Mouse (Mus musculus) forebrain, embryonic 15.5 days (tissue): Measurements from ENCODE around the gene Gale. TPM values are rescaled to one million over a fixed set of nuclear protein-coding genes. Genes with fewer than 3 reads are reported as not detected.

Experiments used
- ATAC-seq: fragments of 200-750 bp; cut with Nextera tagmentation; replicated peaks from 2 replicates; pipeline ENCODE4 v1.8.0; 2017; ENCODE audit warnings: mild to moderate bottlenecking, moderate TSS enrichment, moderate library complexity
- H3K27ac ChIP-seq: fragments of 300-500 bp; sonication (generic); replicated peaks from 2 replicates; pipeline ENCODE4 v1.5.1; 2015; ENCODE audit warnings: mild to moderate bottlenecking, inconsistent platforms
- H3K27me3 ChIP-seq: fragments of 300-500 bp; sonication (generic); 2 replicates; pipeline ENCODE4 v1.6.1; 2015; ENCODE audit warnings: inconsistent platforms
- H3K36me3 ChIP-seq: fragments of 300-500 bp; sonication (generic); 2 replicates; pipeline ENCODE4 v1.6.1; 2015; ENCODE audit warnings: mild to moderate bottlenecking, inconsistent platforms
- H3K4me1 ChIP-seq: fragments of 300-500 bp; sonication (generic); 2 replicates; pipeline ENCODE4 v1.6.1; 2015; ENCODE audit warnings: inconsistent platforms
- H3K4me2 ChIP-seq: fragments of 300-500 bp; sonication (generic); replicated peaks from 2 replicates; pipeline ENCODE4 v1.6.1; 2015; ENCODE audit warnings: mild to moderate bottlenecking, inconsistent platforms
- H3K4me3 ChIP-seq: fragments of 300-500 bp; sonication (generic); 2 replicates; pipeline ENCODE4 v1.5.1; 2015; ENCODE audit warnings: mild to moderate bottlenecking, inconsistent platforms
- H3K9ac ChIP-seq: fragments of 300-500 bp; sonication (generic); replicated peaks from 2 replicates; pipeline ENCODE4 v1.6.1; 2015; ENCODE audit warnings: mild to moderate bottlenecking, inconsistent platforms
- H3K9me3 ChIP-seq: fragments of 300-500 bp; sonication (generic); 2 replicates; pipeline ENCODE4 v1.6.1; 2016; ENCODE audit warnings: inconsistent platforms
- WGBS: fragments of 180-500 bp; shearing (Covaris S2); methylation state at CpG from one replicate; pipeline ENCODE4 v1.1.7; 2015; ENCODE audit warnings: mixed read lengths; 5-methylcytosine and 5-hydroxymethylcytosine counted together
- polyA plus RNA-seq: library from polyadenylated mRNA; unstranded; fragments of >200 nt; fragmentation: Nextera tagmentation; extraction: Ambion mirVana; gene quantifications from 2 replicates; pipeline ENCODE4 v1.2.1, GENCODE M21; 2015

The Gale gene
- 35.2 and 35.6 TPM in 2 replicates for polyA plus RNA-seq

DNA sequence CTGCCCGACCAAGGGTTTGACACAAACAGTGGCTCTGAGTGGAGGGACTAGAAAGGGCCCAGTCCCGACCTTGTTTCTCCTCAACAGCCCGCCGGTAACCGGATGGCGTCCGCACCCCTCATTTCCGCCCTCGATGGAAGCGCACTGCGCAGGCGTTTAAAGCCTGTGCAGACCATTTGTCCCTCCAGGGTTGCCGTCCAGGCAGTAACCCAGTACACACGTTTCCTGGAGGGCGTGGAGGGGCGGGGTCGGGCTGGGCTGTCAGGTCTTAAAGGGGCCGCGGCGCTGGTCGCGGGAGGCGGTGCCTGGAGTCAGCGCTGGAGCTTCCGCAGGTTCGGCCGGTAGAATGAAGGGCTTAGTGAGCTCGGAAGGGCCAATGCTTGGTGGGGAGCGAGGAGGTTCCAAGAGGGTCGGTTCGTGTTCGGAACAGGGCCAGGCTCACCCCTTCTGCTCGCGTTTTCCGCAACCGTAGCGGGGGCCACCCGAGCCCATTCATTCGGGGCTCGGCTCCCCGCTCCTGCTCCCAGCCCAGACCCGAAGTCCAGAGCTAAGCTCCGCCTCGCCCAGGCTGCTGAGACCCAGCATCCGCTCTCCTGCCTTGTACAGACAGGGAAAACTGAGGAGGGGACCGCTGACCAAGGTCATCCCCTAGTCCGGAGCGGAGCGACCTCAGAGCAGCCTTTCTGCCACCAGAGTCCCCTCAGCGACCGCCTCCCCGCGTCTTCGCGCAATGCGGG is at the start of gene Gale:
Gene Gale (plus strand): TSS at position 271 of the 737 bp plus-strand sequence.
- peak within 1 kb of the TSS; percentile 73 for H3K9ac ChIP-seq
- peak within 1 kb of the TSS; percentile 63 for H3K4me3 ChIP-seq
- peak; percentile 93 for ATAC-seq
- peaks cover 41% of the 10 kb centered on the region for H3K36me3 ChIP-seq
- under 1% methylated on average over 56 of the region's 56 CpGs for WGBS
- H3K27ac ChIP-seq: peak within 1 kb of the TSS; percentile 87
- H3K27me3 ChIP-seq: no peaks in the 10 kb centered on the region
- H3K4me1 ChIP-seq: peaks cover 17% of the 10 kb centered on the region
- H3K9me3 ChIP-seq: no peaks in the 10 kb centered on the region
- peak within 1 kb of the TSS; percentile 94 for H3K4me2 ChIP-seq

DNA sequence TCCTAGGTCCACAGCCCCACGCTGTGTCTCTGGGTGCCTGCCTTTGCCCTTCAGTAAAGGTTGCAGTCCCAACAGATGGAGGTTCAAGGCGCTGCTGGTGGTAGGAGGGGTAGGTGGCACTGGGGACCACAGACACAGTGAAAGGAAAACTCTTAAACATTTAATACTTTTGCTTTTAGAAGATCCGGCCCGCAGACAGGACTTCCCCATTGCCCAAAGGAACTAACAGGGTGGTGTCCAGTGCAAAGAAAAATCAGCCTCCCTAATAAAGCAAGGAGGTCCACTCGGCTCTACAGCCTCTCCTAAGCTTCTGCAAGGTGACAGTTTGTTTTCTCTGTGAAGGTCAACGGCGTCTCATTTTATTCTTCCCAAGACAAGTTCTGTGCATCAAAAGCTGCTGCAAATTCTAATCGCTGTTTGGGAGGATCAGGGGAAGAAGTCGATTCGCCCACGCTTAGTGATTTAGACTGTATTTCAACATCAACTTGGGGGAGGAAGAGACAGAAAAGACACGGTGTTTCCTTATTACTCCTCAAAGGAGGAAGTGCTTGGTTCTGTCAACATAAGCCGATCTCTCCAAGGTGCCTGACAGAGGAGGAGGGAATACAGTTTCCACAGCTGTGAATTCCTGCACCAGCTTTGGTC is 44.8 kb upstream of the Gale start:
- H3K9ac ChIP-seq: no peak overlapping the region
- H3K36me3 ChIP-seq: peaks cover 5% of the 10 kb centered on the region; the same call in 1 of the 2 replicates
- ATAC-seq: no peak
- no peak overlapping the region for H3K27ac ChIP-seq
- H3K4me1 ChIP-seq: peaks cover 10% of the 10 kb centered on the region
- WGBS: 94% methylated on average over 13 of the region's 13 CpGs
- H3K27me3 ChIP-seq: no peaks in the 10 kb centered on the region
- H3K9me3 ChIP-seq: no peaks in the 10 kb centered on the region
- H3K4me3 ChIP-seq: no peak overlapping the region
- H3K4me2 ChIP-seq: no peak overlapping the region

DNA sequence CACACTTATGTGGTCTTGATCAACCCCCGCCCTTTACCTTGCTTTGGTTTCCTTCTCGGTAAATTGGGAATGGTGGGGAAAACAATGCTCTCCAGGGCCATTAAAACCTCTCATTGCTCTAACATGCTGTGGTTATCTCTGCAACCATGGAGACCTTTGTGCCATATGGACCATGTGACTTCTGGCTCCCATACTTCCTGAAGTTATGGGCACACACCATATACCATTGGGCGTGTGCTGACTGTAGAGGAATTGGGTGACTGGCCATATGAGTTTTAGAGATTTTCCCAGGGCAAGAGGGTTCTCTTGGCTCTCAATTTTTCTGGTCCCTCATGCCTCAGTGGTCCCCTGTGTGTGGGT is 44.3 kb upstream of the Gale start:
- Histone ChIP-seq H3K27me3 (no peaks in the 10 kb centered on the region), H3K27ac (no peak overlapping the region), H3K9me3 (no peaks in the 10 kb centered on the region), H3K4me2 (no peak overlapping the region), H3K9ac (no peak overlapping the region), H3K4me3 (no peak overlapping the region), H3K4me1 (peaks cover 10% of the 10 kb centered on the region), H3K36me3 (peaks cover 5% of the 10 kb centered on the region; the same call in 1 of the 2 replicates)
- 92% methylated on average over 3 of the region's 3 CpGs for WGBS
- ATAC-seq: no peak

DNA sequence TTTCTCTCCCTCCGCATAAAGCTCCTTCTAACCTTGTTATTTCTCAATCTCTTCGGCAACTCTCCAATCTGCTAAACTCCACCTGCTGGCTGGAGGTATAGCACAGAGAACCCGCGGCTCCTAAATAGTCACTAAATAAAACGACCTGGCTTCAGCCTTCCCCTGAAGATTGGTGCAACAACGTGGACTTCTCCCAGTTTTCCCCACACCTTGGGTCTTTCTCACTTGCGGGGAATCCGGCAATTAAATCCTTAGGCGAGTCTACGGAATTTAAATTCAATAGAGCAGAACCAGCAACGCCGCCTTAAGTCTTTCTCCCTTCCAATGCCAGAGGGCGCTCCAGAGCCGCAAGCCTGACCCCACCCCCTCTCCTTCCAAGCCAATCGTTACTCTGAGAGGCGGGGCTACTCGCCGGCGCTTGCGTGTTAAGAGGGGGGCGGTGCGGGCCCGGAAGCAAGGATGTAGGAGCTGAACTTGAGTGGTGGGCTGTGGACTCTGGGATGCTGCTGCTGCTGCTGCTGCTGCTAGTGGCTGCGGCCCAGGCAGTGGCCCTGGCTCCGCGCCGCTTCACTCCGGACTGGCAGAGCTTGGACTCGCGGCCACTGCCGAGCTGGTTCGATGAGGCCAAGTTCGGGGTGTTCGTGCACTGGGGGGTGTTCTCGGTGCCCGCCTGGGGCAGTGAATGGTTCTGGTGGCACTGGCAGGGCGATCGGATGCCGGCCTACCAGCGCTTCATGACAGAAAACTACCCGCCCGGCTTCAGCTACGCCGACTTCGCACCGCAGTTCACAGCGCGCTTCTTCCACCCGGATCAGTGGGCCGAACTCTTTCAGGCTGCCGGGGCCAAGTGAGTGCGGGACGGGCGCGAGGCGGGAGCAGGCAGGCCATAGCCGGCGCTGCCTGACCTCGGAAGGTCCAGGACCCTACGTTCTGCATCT is 43.0 kb upstream of the Gale start, which contains the start of gene Fuca1:
Gene Fuca1 (plus strand): TSS at position 432 of the 938 bp plus-strand sequence.
- no peaks in the 10 kb centered on the region for H3K27me3 ChIP-seq

DNA sequence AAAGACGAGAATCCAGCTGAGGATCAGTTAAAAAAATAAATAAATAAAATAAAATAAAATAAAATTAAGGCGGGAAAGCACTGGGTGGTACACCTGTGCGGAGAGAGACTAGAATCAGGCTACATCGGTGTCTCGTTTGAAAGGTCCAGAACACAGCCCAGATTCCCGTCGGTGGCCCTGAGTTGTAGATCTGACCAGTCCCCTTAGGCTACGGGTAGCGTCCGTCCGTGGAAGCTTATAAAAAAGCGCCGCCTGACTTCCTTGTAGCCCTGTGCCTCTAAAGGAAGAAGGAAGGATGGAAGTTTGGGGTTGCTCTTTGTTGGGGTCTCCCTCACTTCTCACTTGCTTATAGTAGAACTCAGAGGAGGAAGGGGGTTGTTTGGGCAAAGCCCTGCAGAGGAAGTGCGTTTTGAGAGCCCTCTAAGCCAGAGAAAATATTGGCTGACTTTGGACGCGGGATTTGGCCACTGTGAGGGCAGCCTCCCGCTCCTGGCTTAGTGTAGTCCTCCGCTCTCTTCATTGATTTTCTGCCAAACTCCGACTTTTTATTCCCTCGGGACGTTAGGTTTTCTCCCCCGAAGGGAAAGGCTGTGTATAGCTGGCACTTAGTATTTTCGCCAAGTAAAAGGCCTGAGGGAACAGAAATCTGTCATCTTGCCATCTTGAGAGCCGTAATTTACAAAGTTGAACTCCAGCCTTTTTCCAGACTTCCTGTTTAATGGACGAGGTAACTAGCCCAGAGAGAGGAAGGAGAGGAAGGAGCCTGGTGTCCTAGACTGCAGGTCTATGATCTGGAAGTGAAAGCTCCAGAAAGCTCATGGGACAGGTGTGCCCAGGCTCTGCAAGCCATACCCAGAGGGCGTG is 42.0 kb upstream of the Gale start:
- peak overlapping the region; percentile 86 for H3K27ac ChIP-seq
- H3K36me3 ChIP-seq: peaks cover 11% of the 10 kb centered on the region; the same call in 1 of the 2 replicates
- ATAC-seq: no peak
- 6% methylated on average over 26 of the region's 26 CpGs for WGBS
- H3K9ac ChIP-seq: peak overlapping the region; percentile 85
- peak overlapping the region; percentile 91 for H3K4me3 ChIP-seq
- peaks cover 10% of the 10 kb centered on the region for H3K4me1 ChIP-seq
- no peaks in the 10 kb centered on the region for H3K9me3 ChIP-seq
- no peaks in the 10 kb centered on the region for H3K27me3 ChIP-seq
- peak overlapping the region; percentile 90 for H3K4me2 ChIP-seq

More for the DNA sequence above, 43.0 kb upstream of the Gale start, which contains the start of gene Fuca1:
- Histone ChIP-seq H3K4me3 (peak within 1 kb of the TSS; percentile 91), H3K4me2 (peak within 1 kb of the TSS; percentile 90), H3K36me3 (peaks cover 6% of the 10 kb centered on the region; the same call in 1 of the 2 replicates), H3K27ac (peak within 1 kb of the TSS; percentile 86), H3K9me3 (no peaks in the 10 kb centered on the region), H3K9ac (peak within 1 kb of the TSS; percentile 85), H3K4me1 (peaks cover 10% of the 10 kb centered on the region)
- ATAC-seq: peak; percentile 99
- 2% methylated on average over 60 of the region's 60 CpGs for WGBS

DNA sequence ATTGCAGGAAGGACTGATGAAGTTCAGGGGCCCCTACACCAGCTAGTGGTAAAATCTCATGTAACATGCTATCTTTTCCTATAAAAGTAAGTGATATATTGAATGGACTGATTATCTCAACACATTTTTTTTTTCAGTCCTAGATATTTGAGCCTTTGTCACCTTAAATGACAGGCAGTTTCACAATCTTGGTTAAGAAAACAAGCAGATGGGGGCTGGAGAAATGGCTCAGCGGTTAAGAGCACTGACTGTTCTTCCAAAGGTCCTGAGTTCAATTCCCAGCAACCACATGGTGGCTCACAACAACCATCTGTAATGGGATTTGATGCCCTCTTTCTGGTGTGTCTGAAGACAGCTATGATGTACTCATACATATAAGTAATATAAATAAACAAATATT is 41.3 kb upstream of the Gale start:
- H3K27me3 ChIP-seq: no peaks in the 10 kb centered on the region
- H3K4me1 ChIP-seq: peaks cover 10% of the 10 kb centered on the region
- no peak overlapping the region for H3K9ac ChIP-seq
- H3K27ac ChIP-seq: no peak overlapping the region
- ATAC-seq: no peak
- no peaks in the 10 kb centered on the region for H3K9me3 ChIP-seq
- 78% methylated on average over 1 of the region's 1 CpGs for WGBS
- peak overlapping the region; percentile 90 for H3K4me2 ChIP-seq
- peaks cover 17% of the 10 kb centered on the region; the same call in 1 of the 2 replicates for H3K36me3 ChIP-seq
- 0 out of 2 replicates have a peak overlapping the region, but pooled peaks have one; percentile 91 for H3K4me3 ChIP-seq

DNA sequence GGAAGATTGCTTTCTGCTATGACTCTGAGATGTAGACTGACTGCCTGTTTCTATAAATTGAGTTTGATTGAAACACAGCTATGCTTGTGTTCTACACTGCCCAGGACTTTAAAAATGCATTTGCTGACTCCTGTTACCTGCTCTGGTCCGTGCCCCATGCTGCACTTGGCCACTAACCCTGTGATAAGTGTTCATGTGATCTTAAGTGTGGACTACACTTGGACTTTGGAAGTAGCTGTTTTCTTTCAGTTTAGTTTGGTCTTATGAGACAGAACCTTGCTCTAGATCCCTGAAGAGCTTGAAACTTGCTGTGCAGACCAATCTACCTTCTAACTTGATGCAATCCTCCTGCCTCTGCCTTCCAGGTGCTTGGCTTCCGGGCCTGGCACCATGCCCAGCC is 39.1 kb upstream of the Gale start:
- 93% methylated on average over 2 of the region's 2 CpGs for WGBS
- H3K4me1 ChIP-seq: peaks cover 10% of the 10 kb centered on the region
- H3K9ac ChIP-seq: no peak overlapping the region
- ATAC-seq: no peak
- no peak overlapping the region for H3K4me3 ChIP-seq
- peaks cover 17% of the 10 kb centered on the region; the same call in 1 of the 2 replicates for H3K36me3 ChIP-seq
- H3K27ac ChIP-seq: no peak overlapping the region
- no peaks in the 10 kb centered on the region for H3K9me3 ChIP-seq
- no peaks in the 10 kb centered on the region for H3K27me3 ChIP-seq
- H3K4me2 ChIP-seq: no peak overlapping the region

DNA sequence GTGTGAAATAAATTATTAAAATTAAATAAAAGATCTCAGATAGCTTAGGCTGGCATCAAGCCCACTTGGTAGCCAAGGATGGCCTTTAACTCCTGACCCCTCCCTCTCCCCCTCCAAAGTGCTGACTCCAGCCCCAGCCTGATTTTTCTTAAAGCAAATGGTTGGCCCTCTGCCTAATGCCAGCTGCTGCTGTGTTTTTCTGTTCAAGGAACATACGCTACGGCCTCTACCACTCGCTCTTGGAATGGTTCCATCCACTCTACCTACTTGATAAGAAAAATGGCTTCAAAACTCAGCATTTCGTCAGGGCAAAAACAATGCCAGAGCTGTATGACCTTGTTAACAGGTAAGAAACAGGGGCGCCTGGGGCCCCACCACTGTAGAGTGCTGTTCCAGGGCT is 38.2 kb upstream of the Gale start:
- no peak overlapping the region for H3K4me2 ChIP-seq
- H3K36me3 ChIP-seq: peaks cover 17% of the 10 kb centered on the region; the same call in 1 of the 2 replicates

DNA sequence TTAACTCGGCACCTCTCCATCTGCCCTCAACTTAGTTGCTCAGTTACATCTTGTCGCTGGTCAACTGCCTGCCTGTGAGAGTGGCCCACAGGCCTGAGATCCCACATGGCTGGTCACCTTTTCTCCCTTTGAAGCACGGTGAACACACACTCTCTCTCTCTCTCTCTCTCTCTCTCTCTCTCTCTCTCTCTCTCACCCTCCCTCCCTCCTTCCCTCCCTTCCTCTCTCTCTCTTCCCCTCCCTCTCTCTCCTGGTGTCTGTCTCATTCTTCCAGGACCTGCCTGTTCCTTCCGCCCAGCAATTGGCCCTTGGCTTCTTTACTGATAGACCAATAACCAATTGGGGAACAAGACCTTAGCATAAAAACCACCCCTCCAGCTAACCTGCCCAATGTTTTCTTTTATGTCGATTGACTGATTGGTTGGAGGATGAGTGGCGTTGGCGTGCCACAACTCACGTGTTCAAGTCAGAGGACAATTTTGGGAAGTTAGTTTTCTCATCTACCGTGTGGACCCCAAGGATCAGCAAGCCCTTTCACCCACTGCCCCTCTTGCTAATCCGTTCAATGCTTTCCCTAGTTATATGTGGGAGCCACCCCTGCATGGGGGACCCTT is 37.2 kb upstream of the Gale start:
- H3K36me3 ChIP-seq: peaks cover 17% of the 10 kb centered on the region; the same call in 1 of the 2 replicates
- H3K4me1 ChIP-seq: peaks cover 9% of the 10 kb centered on the region
- no peak for ATAC-seq
- H3K4me2 ChIP-seq: no peak overlapping the region
- no peaks in the 10 kb centered on the region for H3K9me3 ChIP-seq
- no peak overlapping the region for H3K9ac ChIP-seq
- no peaks in the 10 kb centered on the region for H3K27me3 ChIP-seq
- 87% methylated on average over 10 of the region's 10 CpGs for WGBS
- no peak overlapping the region for H3K4me3 ChIP-seq
- H3K27ac ChIP-seq: no peak overlapping the region

More for the DNA sequence above, 38.2 kb upstream of the Gale start:
- no peak overlapping the region for H3K9ac ChIP-seq
- no peak for ATAC-seq
- H3K9me3 ChIP-seq: no peaks in the 10 kb centered on the region
- peaks cover 10% of the 10 kb centered on the region for H3K4me1 ChIP-seq
- H3K27ac ChIP-seq: no peak overlapping the region
- no peak overlapping the region for H3K4me3 ChIP-seq
- H3K27me3 ChIP-seq: no peaks in the 10 kb centered on the region
- WGBS: 77% methylated on average over 5 of the region's 5 CpGs

DNA sequence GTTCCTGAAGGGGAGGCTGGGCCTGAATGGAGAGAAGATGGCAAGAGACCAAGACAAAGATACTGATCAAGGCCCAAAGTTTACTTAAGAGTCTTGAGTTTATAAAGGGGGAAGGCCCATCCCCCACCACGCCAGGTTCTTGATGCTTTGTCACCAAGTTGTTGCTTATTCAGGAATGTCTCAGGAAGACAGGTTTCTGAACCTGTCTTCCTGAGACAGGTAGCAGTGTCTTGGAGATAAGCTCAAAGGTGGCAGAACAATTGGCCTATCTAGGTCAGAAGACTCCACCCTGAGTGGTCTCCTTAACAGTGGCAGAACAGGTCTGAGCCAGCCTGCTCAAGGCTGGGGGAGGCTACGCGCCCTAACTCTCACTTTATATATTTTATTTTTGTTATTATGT is 36.7 kb upstream of the Gale start:
- H3K27me3 ChIP-seq: no peaks in the 10 kb centered on the region
- H3K9me3 ChIP-seq: no peaks in the 10 kb centered on the region
- H3K4me3 ChIP-seq: no peak overlapping the region
- 95% methylated on average over 3 of the region's 3 CpGs for WGBS
- no peak overlapping the region for H3K27ac ChIP-seq
- no peak overlapping the region for H3K4me2 ChIP-seq
- peaks cover 4% of the 10 kb centered on the region for H3K4me1 ChIP-seq
- peaks cover 17% of the 10 kb centered on the region; the same call in 1 of the 2 replicates for H3K36me3 ChIP-seq
- no peak overlapping the region for H3K9ac ChIP-seq
- ATAC-seq: no peak
